Mouse (Mus musculus) embryo, embryonic 9.5 days (tissue): Measurements from ENCODE around the gene Pigp.
"Not testable (repeated sequence)": the region's sequence is repeated elsewhere in the genome, so short reads cannot be mapped to it uniquely, and the experiment has no call there.

Experiments used
- DNase-seq: peaks from one replicate; pipeline ENCODE4 v3.0.0-alpha.2; 2017; ENCODE audit errors: extremely low spot score

Gene Pigp

DNA sequence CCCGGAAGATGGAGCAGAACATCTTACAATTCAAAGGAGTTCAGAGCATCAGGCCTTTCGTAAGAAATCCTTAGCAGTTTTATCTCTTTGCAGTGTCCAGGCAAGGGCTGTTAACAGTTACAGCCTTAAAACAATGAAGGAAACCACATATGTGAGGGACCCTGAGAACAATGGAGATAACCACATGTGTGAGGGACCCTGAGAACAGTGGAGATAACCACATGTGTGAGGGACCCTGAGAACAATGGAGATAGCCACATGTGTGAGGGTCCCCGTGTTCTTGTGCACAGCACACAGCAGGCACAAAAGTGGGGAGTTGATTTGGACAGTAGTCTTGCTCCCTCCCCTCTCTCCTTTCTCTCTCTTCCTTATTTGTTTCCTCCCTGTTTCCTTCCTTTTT lies 13.6 kb downstream of the Pigp start:
- no peak for DNase-seq

DNA sequence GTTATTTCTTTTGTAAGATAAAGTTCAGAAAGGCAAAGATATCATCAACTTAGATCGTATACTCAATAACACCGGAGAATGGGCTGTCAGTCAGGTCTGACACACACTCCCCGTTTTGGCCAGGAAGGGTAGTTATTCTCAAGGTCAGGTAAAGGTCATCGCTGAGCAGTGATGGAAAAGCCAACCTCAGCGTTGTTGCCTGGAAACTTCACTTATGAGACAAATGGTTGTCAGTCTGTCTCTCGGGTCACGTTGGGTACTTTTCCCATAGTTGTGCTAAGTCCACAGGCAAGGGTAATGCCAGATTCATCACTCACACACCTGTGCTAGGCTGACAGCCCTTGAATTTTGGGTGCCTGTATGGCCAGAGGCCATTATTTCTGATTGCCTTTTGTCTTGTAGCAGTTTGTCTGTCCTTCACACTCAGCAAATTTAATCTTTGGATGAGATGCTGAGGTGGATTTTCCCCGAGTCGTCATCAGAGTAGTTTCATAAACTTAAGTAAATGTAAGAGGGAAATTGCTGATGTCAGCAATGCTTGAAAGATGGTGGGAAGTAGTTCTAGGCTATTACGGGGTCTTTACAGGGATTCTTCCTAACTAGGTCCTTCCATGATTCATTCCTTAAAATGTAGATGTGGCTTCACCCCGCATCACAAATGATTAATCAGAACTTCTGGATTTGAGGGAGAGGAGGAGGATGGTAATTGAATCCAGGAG lies 14.7 kb downstream of the Pigp start:
- no peak for DNase-seq

- no peak for DNase-seq
These were observed 15.6 kb downstream of the Pigp start for GRCm38 (mm10) chr16:94356046-94356445.

DNA sequence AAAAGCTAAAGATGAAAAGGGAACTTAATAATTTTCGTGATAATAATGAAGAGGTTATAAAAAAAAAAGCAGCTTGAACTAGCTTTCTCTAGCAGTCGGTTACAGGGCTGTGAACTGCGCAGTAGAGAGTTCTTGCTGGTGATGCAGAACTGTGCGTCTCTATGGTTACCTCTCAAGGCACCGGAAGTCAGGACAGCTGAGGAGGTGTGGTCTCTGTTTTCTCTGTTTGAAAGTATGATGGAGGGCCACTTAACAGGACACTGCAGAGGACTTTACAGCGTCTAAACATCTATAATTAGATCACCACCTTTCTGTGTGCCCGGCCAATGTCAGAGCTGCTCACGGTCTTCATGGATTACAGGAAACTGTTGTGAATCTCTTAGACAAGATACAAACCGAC lies 17.2 kb downstream of the Pigp start:
- DNase-seq: peak; percentile 25

- no peak for DNase-seq
These were observed 21.4 kb downstream of the Pigp start for GRCm38 (mm10) chr16:94350287-94350677.

DNA sequence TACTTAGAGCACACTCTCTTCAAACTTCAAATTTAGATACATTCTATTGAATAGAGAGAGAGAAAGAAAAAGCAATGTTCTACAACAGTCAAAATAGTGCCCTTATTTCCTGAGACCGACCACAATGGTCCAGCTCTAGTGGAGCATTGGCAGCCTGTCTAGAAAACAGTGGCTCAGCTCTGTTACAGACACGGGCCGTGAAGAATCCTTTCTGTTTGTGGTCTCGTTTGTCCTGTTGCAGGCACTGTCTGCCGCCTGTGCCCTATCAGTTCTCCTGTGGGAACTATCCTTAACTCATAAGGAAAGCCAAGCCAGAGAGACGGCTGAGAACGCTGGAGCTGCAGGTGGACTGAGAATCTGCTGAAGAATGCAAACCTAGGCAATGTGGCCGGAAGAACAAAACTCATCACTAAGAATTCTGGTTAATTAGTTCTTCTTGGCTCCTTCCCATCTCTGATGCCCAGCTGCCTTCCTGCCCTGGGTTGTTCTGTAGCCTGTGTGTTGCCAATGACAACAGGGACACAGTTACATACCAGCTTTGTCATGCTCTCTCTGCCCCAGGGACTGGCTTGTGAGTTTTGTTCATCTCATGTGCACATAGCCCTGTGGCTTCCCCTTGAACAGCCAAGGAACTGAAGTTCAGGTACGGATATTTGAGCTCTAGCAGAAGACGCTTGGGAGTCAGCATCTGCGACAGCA lies 21.9 kb downstream of the Pigp start:
- DNase-seq: no peak

GRCm38 (mm10) chr16:94348779-94349178 lies 22.9 kb downstream of the Pigp start:
- no peak for DNase-seq

DNA sequence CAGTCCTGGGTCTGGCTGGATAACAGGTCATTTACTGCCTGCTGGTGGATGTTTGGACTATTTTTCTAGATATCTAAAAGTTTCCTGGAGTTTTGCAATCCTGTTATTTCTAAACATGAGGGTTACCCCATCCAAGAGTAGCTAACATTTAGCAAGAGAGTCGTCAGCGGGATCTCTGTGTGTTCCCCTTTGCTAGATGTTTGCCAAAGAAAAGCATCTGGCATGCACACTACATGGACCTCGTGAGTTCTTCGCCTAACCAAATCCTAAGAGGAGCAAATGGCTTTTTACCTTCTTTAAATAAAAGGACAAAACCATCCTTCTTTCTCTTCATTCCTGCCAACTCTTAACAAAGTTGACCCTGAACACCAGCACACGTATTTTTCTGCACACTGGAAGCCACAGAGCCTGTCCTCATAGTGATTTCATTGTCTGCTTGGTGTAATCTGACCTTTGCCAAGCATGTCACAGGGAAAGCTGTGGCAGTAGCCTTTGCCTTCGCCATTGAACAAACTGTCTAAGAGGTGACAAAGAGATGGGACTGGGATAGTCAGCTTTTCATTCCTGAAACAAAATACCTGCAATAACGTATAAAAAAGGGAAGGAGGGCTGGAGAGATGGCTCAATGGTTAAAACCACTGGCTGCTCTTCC lies 24.4 kb downstream of the Pigp start:
- no peak for DNase-seq

DNA sequence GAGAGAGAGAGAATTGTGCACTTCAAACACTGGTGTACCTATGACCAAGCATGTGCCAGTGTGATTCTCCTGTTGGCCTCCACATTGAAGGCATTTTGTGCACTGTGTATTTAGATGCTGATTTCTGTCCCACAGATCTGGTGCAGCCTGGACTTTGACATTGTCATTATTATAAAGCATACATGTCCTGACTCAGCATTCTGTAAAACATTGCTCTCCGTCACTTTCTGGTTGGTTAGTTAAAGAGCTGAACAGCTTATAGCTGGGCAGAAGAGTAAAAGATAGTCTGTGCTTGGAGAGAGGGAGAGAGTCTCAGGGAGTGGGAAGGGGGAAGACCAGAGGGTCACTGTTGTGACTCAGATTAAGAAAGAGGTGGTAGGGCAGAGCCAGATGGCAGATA lies 25.9 kb downstream of the Pigp start:
- DNase-seq: no peak

- DNase-seq: not testable (repeated sequence)
These were observed 32.2 kb downstream of the Pigp start for GRCm38 (mm10) chr16:94339164-94340160.

GRCm38 (mm10) chr16:94335656-94336055 lies 36.0 kb downstream of the Pigp start:
- DNase-seq: no peak

GRCm38 (mm10) chr16:94331886-94332252 lies 39.8 kb downstream of the Pigp start:
- peak; percentile 57 for DNase-seq

- no peak for DNase-seq
These were observed 40.3 kb downstream of the Pigp start for GRCm38 (mm10) chr16:94331233-94331885.

- no peak for DNase-seq
These were observed 41.2 kb downstream of the Pigp start for GRCm38 (mm10) chr16:94330429-94330828.

DNA sequence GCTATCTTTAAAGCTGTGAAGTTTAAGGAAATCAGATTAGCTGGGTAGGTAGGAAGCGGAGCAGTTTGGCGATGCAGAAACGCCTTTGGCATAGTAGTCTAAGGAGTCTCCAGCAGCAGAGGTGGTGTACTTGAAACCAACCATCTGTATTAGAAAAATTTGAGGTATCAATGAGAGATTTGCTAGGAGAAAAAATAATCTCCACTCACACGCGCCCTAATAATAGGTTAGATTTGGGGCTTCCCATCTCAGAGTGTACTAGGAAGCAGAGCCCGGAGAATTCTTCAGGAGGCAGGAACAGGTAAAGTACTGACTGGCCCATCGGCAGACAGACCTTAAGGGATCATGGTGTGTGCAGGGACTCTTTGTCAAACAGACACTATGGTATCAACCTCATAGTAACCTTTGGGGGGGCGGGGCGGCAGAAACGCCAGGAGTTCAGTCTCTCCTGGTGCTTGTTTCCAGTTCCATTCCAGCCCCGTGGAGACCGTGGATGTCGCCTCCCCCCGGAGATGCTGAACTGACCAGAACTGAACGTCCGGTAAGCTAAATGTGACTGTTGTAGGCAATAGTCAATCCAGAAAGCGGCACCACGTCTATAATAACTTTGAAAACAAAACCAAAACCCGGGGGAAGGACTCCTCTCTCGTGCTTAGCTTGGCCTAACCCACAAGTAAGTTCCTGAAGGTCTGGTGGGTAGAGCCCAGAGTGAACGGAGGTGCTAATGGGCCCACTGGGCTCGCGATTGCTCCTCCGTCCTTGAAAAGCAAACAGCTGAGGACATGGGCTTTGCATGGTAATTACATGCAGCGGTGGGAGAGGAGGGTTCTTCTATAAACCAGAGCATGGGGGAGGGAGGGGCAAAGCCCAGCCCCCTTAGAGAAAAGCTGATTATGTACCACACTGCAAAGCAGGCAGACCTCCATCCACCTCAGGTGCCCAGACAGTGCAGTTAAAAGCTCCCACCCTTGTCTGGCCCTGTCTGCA lies 42.5 kb downstream of the Pigp start:
- DNase-seq: peak; percentile 33

DNA sequence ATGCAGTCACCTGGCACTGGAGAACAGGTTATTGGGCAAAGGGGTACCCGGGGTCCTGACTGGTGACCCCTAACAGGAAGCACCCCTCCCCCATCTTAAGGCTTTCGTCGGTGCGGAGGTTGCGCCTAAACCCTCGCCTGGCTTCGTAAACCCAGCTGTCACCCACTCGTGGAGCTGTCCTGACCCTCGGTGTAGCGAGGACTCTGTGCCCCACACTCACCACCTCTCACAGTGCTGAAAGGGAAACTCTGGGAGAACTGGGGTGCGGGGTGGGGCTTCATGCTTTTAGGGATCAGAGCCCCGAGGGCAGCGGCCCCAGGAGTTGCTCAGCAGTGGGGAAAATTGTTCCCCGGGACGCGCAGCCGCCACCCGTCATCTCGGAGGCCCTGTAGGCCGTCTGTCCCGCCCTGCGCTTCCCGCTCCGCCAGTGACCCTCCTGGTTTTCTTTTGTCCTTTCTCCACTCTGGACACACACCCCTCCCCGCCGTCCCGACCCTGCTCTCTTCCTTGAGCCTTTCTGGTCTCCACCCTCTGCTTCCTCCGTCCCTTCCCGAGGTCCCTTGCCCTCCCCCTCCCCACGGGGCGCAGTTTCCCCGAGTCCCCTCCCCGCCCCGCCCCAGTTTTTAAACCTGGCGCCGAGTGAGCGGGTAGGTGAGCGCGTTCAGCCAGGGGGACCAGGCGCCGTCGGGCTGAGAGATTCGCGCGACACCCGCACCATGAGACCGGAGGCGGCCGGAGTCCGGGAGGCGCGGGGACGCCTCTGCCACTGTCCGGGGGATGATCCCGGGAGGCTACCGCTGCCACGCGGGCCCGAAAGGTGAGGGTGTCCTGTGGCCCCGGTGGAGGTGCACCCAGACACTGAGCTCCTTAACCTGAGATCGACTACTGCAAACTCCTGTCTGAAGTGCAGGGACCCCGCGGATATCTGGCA lies 43.6 kb downstream of the Pigp start, which contains the start of gene Ripply3:
TSS of gene Ripply3 (plus strand) at position 640 of the 931 bp plus-strand sequence.
- DNase-seq: peak; percentile 68

DNA sequence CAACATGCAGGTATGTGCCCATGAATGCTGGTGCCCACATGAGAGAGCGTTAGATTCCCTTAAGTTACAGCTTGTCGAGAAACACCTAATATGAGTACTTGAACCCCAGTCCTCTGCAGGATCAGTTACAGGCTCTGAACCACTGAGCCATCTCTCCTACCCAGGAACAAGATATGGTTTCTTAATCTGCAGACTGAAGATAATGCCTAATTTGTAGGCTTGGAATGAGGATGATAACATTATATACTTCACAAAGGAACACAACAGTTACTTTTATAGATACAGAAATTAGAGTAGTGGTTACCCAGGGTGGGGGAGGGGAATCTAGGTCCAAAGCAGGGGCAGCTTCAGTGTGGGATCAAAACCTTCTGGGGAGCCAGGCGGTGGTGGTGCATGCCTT lies 45.6 kb downstream of the Pigp start:
- DNase-seq: no peak

GRCm38 (mm10) chr16:94323681-94324080 lies 48.0 kb downstream of the Pigp start:
- DNase-seq: no peak

GRCm38 (mm10) chr16:94320223-94320622 lies 51.4 kb downstream of the Pigp start:
- no peak for DNase-seq
